Mouse (Mus musculus) cerebellum, adult 8-10 months (tissue): ENCODE results near the gene Gm21760.
"Not testable (repeated sequence)": the region's sequence is repeated elsewhere in the genome, so short reads cannot be mapped to it uniquely, and the experiment has no call there.

Experiments
- DNase-seq: peaks from one replicate; pipeline ENCODE4 v3.0.0; 2022

Gm21760 gene

GRCm38 (mm10) chrY:80133479-80133878 is at the start of gene Gm21760:
TSS of gene Gm21760 (plus strand) at chrY:80133779.
- DNase-seq = not testable (repeated sequence)
